Mouse (Mus musculus): ENCODE results near the gene Fam3b. TPM values are rescaled to one million over a fixed set of nuclear protein-coding genes. Genes with fewer than 3 reads are reported as not detected.

Gene Fam3b
- polyA plus RNA-seq, 1 experiment: not detected

DNA sequence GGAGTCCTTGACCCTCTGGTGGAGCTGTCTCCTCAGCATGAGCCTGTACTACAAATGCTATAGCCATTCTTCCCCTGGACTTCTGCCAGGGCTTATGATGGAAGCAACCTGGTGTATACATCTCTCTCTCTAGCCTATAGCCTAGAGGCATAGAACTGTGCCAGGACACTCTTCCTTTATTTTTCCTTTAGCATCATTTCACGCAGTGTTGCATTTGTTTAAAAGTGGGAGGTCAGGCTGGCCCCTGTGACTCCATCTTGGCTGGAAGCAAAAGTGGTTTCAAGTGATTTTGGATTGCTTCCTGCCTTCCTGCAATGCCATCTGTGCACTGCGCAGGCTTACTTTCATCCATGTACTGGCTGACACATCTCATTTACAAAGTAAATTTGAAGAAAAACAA is 80.4 kb downstream of the Fam3b start:
- Histone ChIP-seq H3K79me3 (ENCODE audit: low read depth) (no peaks in the 10 kb centered on the region), H3K27me3 (ENCODE audit: control insufficient read depth, insufficient read depth, insufficient read length) (no peaks in the 10 kb centered on the region), H3K4me3 (ENCODE audit: insufficient read depth, poor library complexity, severe bottlenecking) (no peak overlapping the region), H3ac (ENCODE audit: control insufficient read depth, insufficient read length, low read depth) (no peak overlapping the region), H3K36me3 (ENCODE audit: control insufficient read depth, insufficient read depth) (no peaks in the 10 kb centered on the region), H3K79me2 (ENCODE audit: control insufficient read depth, insufficient read depth) (no peaks in the 10 kb centered on the region)
- TF ChIP-seq MYOG (IDR thresholded peaks at IDR 0.05; ENCODE audit: control insufficient read depth, extremely low read depth, insufficient read length) (no peak), CEBPB (IDR thresholded peaks at IDR 0.05; ENCODE audit: low read depth) (no peak), CTCF (IDR thresholded peaks at IDR 0.05; ENCODE audit: control insufficient read depth, insufficient read depth, insufficient read length) (no peak), MYOD1 (IDR thresholded peaks at IDR 0.05; ENCODE audit: control insufficient read depth, insufficient read length, low read depth) (no peak), MAX (IDR thresholded peaks at IDR 0.05) (no peak), USF1 (IDR thresholded peaks at IDR 0.05; ENCODE audit: low read depth) (no peak), FOSL1 (IDR thresholded peaks at IDR 0.05; ENCODE audit: insufficient read depth, low read length, poor library complexity, severe bottlenecking) (no peak)

DNA sequence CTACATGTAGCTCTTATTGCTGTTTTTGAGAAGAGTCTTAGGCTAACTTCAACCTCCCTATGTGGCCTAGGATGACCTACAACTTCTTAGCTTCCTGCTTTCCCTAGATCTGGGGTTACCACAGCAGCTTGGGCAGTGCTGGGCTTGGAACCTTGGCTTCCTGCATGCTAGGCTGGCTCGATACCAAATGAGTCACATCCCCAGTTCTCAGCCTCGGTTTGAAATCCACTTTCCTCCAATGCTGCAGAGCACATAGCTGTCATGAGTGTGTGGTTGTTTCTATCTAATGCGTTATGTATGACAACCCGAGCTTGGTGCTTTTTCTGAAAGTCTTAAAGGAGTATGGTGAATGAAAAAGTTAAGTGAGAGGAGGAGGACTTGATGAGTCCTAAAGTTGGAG is 83.3 kb downstream of the Fam3b start:
- Histone ChIP-seq H3K4me3 (ENCODE audit: insufficient read depth, poor library complexity, severe bottlenecking) (no peak overlapping the region), H3K27me3 (ENCODE audit: control insufficient read depth, insufficient read depth, insufficient read length) (no peaks in the 10 kb centered on the region), H3K36me3 (ENCODE audit: control insufficient read depth, insufficient read depth) (no peaks in the 10 kb centered on the region), H3K79me3 (ENCODE audit: low read depth) (no peaks in the 10 kb centered on the region), H3ac (ENCODE audit: control insufficient read depth, insufficient read length, low read depth) (no peak overlapping the region), H3K79me2 (ENCODE audit: control insufficient read depth, insufficient read depth) (no peaks in the 10 kb centered on the region)
- TF ChIP-seq FOSL1 (IDR thresholded peaks at IDR 0.05; ENCODE audit: insufficient read depth, low read length, poor library complexity, severe bottlenecking): no peak
- no peak for TF ChIP-seq CTCF (IDR thresholded peaks at IDR 0.05; ENCODE audit: control insufficient read depth, insufficient read depth, insufficient read length)

DNA sequence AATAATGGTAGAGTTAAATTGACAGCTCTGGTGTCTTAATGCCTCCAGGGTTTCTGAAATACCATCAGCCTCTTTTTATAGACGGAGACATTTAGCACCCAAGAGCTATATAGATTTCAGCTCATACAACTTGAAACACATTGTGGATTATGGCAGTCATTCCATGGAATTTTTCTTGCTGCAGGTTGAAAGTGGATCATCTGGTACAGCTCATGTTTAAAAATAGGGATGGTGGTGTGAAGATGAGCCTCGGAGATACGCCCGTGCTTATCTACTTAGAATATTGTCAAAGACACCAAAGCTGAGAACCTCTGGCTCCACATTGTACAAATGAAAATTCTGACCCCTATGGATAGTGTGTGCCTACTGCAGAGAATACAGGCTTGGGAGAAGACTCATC is 84.5 kb downstream of the Fam3b start:
- H3K36me3 ChIP-seq (ENCODE audit: control insufficient read depth, insufficient read depth): no peaks in the 10 kb centered on the region
- H3K4me3 ChIP-seq (ENCODE audit: insufficient read depth, poor library complexity, severe bottlenecking): no peak overlapping the region
- no peak for TF ChIP-seq MAX (IDR thresholded peaks at IDR 0.05)
- TF ChIP-seq USF1 (IDR thresholded peaks at IDR 0.05; ENCODE audit: low read depth): no peak
- no peak for TF ChIP-seq MYOD1 (IDR thresholded peaks at IDR 0.05; ENCODE audit: control insufficient read depth, insufficient read length, low read depth)
- no peak for TF ChIP-seq CEBPB (IDR thresholded peaks at IDR 0.05; ENCODE audit: low read depth)
- no peak for TF ChIP-seq FOSL1 (IDR thresholded peaks at IDR 0.05; ENCODE audit: insufficient read depth, low read length, poor library complexity, severe bottlenecking)
- no peak for TF ChIP-seq CTCF (IDR thresholded peaks at IDR 0.05; ENCODE audit: control insufficient read depth, insufficient read depth, insufficient read length)
- TF ChIP-seq MYOG (IDR thresholded peaks at IDR 0.05; ENCODE audit: control insufficient read depth, extremely low read depth, insufficient read length): no peak
- no peak overlapping the region for H3ac ChIP-seq (ENCODE audit: control insufficient read depth, insufficient read length, low read depth)
- no peaks in the 10 kb centered on the region for H3K79me3 ChIP-seq (ENCODE audit: low read depth)
- no peaks in the 10 kb centered on the region for H3K79me2 ChIP-seq (ENCODE audit: control insufficient read depth, insufficient read depth)
- H3K27me3 ChIP-seq (ENCODE audit: control insufficient read depth, insufficient read depth, insufficient read length): no peaks in the 10 kb centered on the region

DNA sequence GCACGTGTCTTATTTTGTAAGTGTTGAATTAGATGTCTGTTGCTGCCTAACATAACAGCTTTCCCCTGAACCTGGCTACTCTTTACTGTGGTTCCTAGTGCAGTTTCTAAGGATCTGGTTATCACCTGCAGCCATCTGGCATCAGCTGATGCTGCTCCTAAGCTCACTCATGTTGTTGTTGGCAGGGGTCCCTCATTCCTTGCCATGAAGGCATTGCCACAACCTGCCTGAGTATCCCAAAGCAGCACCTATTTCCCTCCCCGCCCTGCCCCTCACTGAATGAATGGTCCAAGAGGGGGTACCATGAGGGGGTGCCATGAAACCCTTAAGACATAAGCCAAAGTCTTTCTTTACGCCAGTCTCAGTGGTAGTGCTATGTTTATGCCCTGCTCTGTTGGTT is 86.6 kb downstream of the Fam3b start:
- Histone ChIP-seq H3K79me3 (ENCODE audit: low read depth) (no peaks in the 10 kb centered on the region), H3ac (ENCODE audit: control insufficient read depth, insufficient read length, low read depth) (no peak overlapping the region), H3K27me3 (ENCODE audit: control insufficient read depth, insufficient read depth, insufficient read length) (no peaks in the 10 kb centered on the region), H3K4me3 (ENCODE audit: insufficient read depth, poor library complexity, severe bottlenecking) (no peak overlapping the region), H3K79me2 (ENCODE audit: control insufficient read depth, insufficient read depth) (no peaks in the 10 kb centered on the region), H3K36me3 (ENCODE audit: control insufficient read depth, insufficient read depth) (no peaks in the 10 kb centered on the region)
- no peak for TF ChIP-seq MYOG (IDR thresholded peaks at IDR 0.05; ENCODE audit: control insufficient read depth, extremely low read depth, insufficient read length)
- TF ChIP-seq CTCF (IDR thresholded peaks at IDR 0.05; ENCODE audit: control insufficient read depth, insufficient read depth, insufficient read length): no peak
- no peak for TF ChIP-seq USF1 (IDR thresholded peaks at IDR 0.05; ENCODE audit: low read depth)
- TF ChIP-seq MAX (IDR thresholded peaks at IDR 0.05): no peak
- TF ChIP-seq MYOD1 (IDR thresholded peaks at IDR 0.05; ENCODE audit: control insufficient read depth, insufficient read length, low read depth): no peak
- TF ChIP-seq FOSL1 (IDR thresholded peaks at IDR 0.05; ENCODE audit: insufficient read depth, low read length, poor library complexity, severe bottlenecking): no peak
- no peak for TF ChIP-seq CEBPB (IDR thresholded peaks at IDR 0.05; ENCODE audit: low read depth)

DNA sequence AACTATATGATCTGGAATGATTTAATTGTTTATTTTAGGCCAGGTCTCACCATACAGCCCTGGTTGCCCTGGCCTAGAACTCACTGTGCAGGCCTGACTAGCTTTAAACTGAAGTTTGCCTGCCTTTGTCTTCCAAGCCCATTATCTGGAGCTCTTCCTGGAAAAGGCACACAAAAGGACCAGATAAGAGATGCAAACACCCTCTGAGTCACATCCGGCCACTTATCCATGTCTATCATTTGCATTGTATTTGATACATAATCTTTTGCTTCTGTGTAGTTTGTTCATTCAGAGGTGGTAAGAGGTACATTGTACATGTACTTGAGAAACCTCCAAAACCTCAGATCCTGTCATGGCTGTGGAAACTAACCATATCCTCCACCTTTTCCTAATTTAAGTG is 91.0 kb downstream of the Fam3b start:
- Histone ChIP-seq H3K27me3 (ENCODE audit: control insufficient read depth, insufficient read depth, insufficient read length) (no peaks in the 10 kb centered on the region), H3K79me3 (ENCODE audit: low read depth) (no peaks in the 10 kb centered on the region), H3K79me2 (ENCODE audit: control insufficient read depth, insufficient read depth) (no peaks in the 10 kb centered on the region), H3K4me3 (ENCODE audit: insufficient read depth, poor library complexity, severe bottlenecking) (no peak overlapping the region), H3ac (ENCODE audit: control insufficient read depth, insufficient read length, low read depth) (no peak overlapping the region), H3K36me3 (ENCODE audit: control insufficient read depth, insufficient read depth) (no peaks in the 10 kb centered on the region)
- no peak for TF ChIP-seq MYOG (IDR thresholded peaks at IDR 0.05; ENCODE audit: control insufficient read depth, extremely low read depth, insufficient read length)
- TF ChIP-seq CEBPB (IDR thresholded peaks at IDR 0.05; ENCODE audit: low read depth): no peak
- no peak for TF ChIP-seq MYOD1 (IDR thresholded peaks at IDR 0.05; ENCODE audit: control insufficient read depth, insufficient read length, low read depth)
- TF ChIP-seq CTCF (IDR thresholded peaks at IDR 0.05; ENCODE audit: control insufficient read depth, insufficient read depth, insufficient read length): no peak
- no peak for TF ChIP-seq USF1 (IDR thresholded peaks at IDR 0.05; ENCODE audit: low read depth)
- TF ChIP-seq FOSL1 (IDR thresholded peaks at IDR 0.05; ENCODE audit: insufficient read depth, low read length, poor library complexity, severe bottlenecking): no peak
- TF ChIP-seq MAX (IDR thresholded peaks at IDR 0.05): no peak

DNA sequence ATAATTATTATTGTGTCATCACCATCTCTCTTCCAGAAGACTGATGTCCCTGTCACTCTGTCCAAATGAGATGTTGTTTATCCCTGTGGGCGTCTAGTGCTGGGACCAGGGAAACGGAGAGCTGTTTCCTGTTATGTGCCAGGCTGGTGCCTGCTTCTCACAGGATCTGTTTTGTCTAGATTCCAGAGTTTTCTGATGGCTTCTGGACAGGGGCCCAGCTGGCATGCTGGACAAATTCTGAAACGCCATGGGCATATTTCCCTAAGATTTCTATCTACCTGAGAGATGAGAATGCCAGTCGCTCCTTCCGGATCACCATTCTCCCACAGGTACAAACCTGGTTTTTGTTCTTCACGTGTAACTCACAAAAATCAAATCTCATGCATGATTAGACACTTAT is 92.9 kb downstream of the Fam3b start:
- H3K79me2 ChIP-seq (ENCODE audit: control insufficient read depth, insufficient read depth): no peaks in the 10 kb centered on the region
- TF ChIP-seq MYOG (IDR thresholded peaks at IDR 0.05; ENCODE audit: control insufficient read depth, extremely low read depth, insufficient read length) (no peak), MYOD1 (IDR thresholded peaks at IDR 0.05; ENCODE audit: control insufficient read depth, insufficient read length, low read depth) (no peak), CTCF (IDR thresholded peaks at IDR 0.05; ENCODE audit: control insufficient read depth, insufficient read depth, insufficient read length) (no peak), CEBPB (IDR thresholded peaks at IDR 0.05; ENCODE audit: low read depth) (no peak), FOSL1 (IDR thresholded peaks at IDR 0.05; ENCODE audit: insufficient read depth, low read length, poor library complexity, severe bottlenecking) (no peak), USF1 (IDR thresholded peaks at IDR 0.05; ENCODE audit: low read depth) (no peak), MAX (IDR thresholded peaks at IDR 0.05) (no peak)
- no peaks in the 10 kb centered on the region for H3K79me3 ChIP-seq (ENCODE audit: low read depth)

More for the DNA sequence above, 92.9 kb downstream of the Fam3b start:
- no peak overlapping the region for H3K4me3 ChIP-seq (ENCODE audit: insufficient read depth, poor library complexity, severe bottlenecking)
- no peak overlapping the region for H3ac ChIP-seq (ENCODE audit: control insufficient read depth, insufficient read length, low read depth)
- no peaks in the 10 kb centered on the region for H3K36me3 ChIP-seq (ENCODE audit: control insufficient read depth, insufficient read depth)
- H3K27me3 ChIP-seq (ENCODE audit: control insufficient read depth, insufficient read depth, insufficient read length): no peaks in the 10 kb centered on the region

Other genes starting within 250 kb of the Fam3b start
- 0.66 TPM for gene Bace2, start 158.1 kb downstream of the Fam3b start, polyA plus RNA-seq (2012; fragmentation: generic; extraction: Trizol)
- gene Mx1, start 51.9 kb downstream of the Fam3b start, polyA plus RNA-seq (2012; fragmentation: generic; extraction: Trizol): 0.06 TPM
- gene Tmprss2, start 96.4 kb upstream of the Fam3b start, polyA plus RNA-seq (2012; fragmentation: generic; extraction: Trizol): not detected
- gene Ripk4, start 249.0 kb upstream of the Fam3b start, polyA plus RNA-seq (2012; fragmentation: generic; extraction: Trizol): not detected

All from C2C12 (cell line).